Mouse (Mus musculus): ENCODE results near the gene Ccnd3.

DNA sequence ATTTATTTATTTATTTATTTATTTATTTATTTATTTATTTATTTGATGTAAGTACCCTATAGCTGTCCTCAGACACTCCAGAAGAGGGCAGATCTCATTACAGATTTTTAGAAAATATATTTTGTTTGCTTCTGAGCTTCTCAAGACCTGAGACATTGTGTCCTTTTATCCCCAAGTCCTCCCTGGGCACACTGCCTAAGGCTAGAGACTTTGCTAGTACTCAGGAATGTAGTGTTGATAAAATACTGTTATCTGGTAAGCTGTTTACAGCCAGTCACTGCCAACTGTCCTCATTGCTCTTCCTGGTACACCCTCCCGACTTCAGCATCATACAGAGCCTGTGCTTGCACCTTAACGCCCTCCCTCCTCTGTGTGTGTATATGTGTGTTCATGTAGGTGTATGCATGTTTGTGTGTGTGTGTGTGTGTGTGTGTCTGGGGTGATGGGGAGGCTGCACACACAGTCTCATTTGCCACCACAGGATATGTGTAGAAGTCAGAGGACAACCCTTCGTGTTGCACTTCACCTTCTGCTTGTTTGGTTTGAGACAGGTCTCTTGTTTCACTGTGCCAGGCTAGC is 45.4 kb upstream of the Ccnd3 start:
- no peak for TF ChIP-seq EP300 (IDR thresholded peaks at IDR 0.05; ENCODE audit: low read depth)
- TF ChIP-seq CTCF (IDR thresholded peaks at IDR 0.05; ENCODE audit: low read depth) = no peak
